Mouse (Mus musculus): ENCODE results near the gene Grb7. TPM values are rescaled to one million over a fixed set of nuclear protein-coding genes. Genes with fewer than 3 reads are reported as not detected.

Grb7 gene
- polyA plus RNA-seq, 1 experiment from 2014 or later: 66.9 TPM

- Histone ChIP-seq H3K4me2 (ENCODE audit: low read length) (peak overlapping the region; percentile 21), H3K27me3 (ENCODE audit: insufficient read depth, low read length) (no peaks in the 10 kb centered on the region), H3K9ac (ENCODE audit: low read depth, low read length) (peak overlapping the region; percentile 42; the same call in 1 of the 2 replicates), H3K4me1 (replicated peaks; ENCODE audit: insufficient read depth, low read length) (peaks cover 25% of the 10 kb centered on the region), H3K27ac (peak overlapping the region; percentile 89), H3K9me3 (replicated peaks; ENCODE audit: low read length) (no peaks in the 10 kb centered on the region), H3K4me3 (replicated peaks; ENCODE audit: low read depth, low read length) (no peak overlapping the region; the same call in 1 of the 2 replicates), H3K36me3 (ENCODE audit: insufficient read depth, low read length) (no peaks in the 10 kb centered on the region)
- no peak for TF ChIP-seq CTCF (IDR thresholded peaks at IDR 0.05; ENCODE audit: low read depth)
- peak; percentile 88 for DNase-seq (ENCODE audit: low spot score)
- 0% methylated on average over 10 of the region's 10 CpGs for WGBS
- ATAC-seq (replicated peaks; ENCODE audit: low FRiP score, low read depth): peak; percentile 63
Observed at GRCm38 (mm10) chr11:98409341-98409822, 36.8 kb upstream of the Grb7 start.

GRCm38 (mm10) chr11:98412273-98412796, 33.9 kb upstream of the Grb7 start, which contains the start of gene Erbb2:
Gene Erbb2 (plus strand): TSS chr11:98412470.
- 0% methylated on average over 46 of the region's 49 CpGs for WGBS
- H3K36me3 ChIP-seq (ENCODE audit: insufficient read depth, low read length): no peaks in the 10 kb centered on the region
- DNase-seq (ENCODE audit: low spot score): peak; percentile 93
- H3K9me3 ChIP-seq (replicated peaks; ENCODE audit: low read length): no peaks in the 10 kb centered on the region
- no peaks in the 10 kb centered on the region for H3K27me3 ChIP-seq (ENCODE audit: insufficient read depth, low read length)
- peak within 1 kb of the TSS; percentile 98 for H3K9ac ChIP-seq (ENCODE audit: low read depth, low read length)
- TF ChIP-seq CTCF (IDR thresholded peaks at IDR 0.05; ENCODE audit: low read depth): no peak
- ATAC-seq (replicated peaks; ENCODE audit: low FRiP score, low read depth): peak; percentile 71
- H3K4me3 ChIP-seq (replicated peaks; ENCODE audit: low read depth, low read length): peak within 1 kb of the TSS; percentile 99
- peak within 1 kb of the TSS; percentile 78 for H3K4me2 ChIP-seq (ENCODE audit: low read length)
- peaks cover 27% of the 10 kb centered on the region for H3K4me1 ChIP-seq (replicated peaks; ENCODE audit: insufficient read depth, low read length)
- H3K27ac ChIP-seq: peak within 1 kb of the TSS; percentile 98

- ATAC-seq (replicated peaks; ENCODE audit: low FRiP score, low read depth): peak; percentile 31
- Histone ChIP-seq H3K4me1 (replicated peaks; ENCODE audit: insufficient read depth, low read length) (peaks cover 27% of the 10 kb centered on the region), H3K9me3 (replicated peaks; ENCODE audit: low read length) (no peaks in the 10 kb centered on the region), H3K27ac (peak overlapping the region; percentile 98), H3K27me3 (ENCODE audit: insufficient read depth, low read length) (no peaks in the 10 kb centered on the region), H3K4me3 (replicated peaks; ENCODE audit: low read depth, low read length) (peak overlapping the region; percentile 99), H3K9ac (ENCODE audit: low read depth, low read length) (peak overlapping the region; percentile 98), H3K4me2 (ENCODE audit: low read length) (peak overlapping the region; percentile 78), H3K36me3 (ENCODE audit: insufficient read depth, low read length) (no peaks in the 10 kb centered on the region)
- peak; percentile 65 for DNase-seq (ENCODE audit: low spot score)
- under 1% methylated on average over 40 of the region's 40 CpGs for WGBS
- TF ChIP-seq CTCF (IDR thresholded peaks at IDR 0.05; ENCODE audit: low read depth): no peak
Observed at GRCm38 (mm10) chr11:98412797-98413301, 33.3 kb upstream of the Grb7 start.

- no peak for TF ChIP-seq CTCF (IDR thresholded peaks at IDR 0.05; ENCODE audit: low read depth)
- WGBS: 8% methylated on average over 7 of the region's 7 CpGs
- peak overlapping the region; percentile 78 for H3K4me2 ChIP-seq (ENCODE audit: low read length)
- H3K4me1 ChIP-seq (replicated peaks; ENCODE audit: insufficient read depth, low read length): peaks cover 31% of the 10 kb centered on the region
- no peaks in the 10 kb centered on the region for H3K36me3 ChIP-seq (ENCODE audit: insufficient read depth, low read length)
- no peaks in the 10 kb centered on the region for H3K9me3 ChIP-seq (replicated peaks; ENCODE audit: low read length)
- peak overlapping the region; percentile 98 for H3K9ac ChIP-seq (ENCODE audit: low read depth, low read length)
- no peaks in the 10 kb centered on the region for H3K27me3 ChIP-seq (ENCODE audit: insufficient read depth, low read length)
- ATAC-seq (replicated peaks; ENCODE audit: low FRiP score, low read depth) (no peak), DNase-seq (ENCODE audit: low spot score) (peak; percentile 46)
- peak overlapping the region; percentile 99 for H3K4me3 ChIP-seq (replicated peaks; ENCODE audit: low read depth, low read length)
- H3K27ac ChIP-seq: peak overlapping the region; percentile 98
Observed at GRCm38 (mm10) chr11:98413731-98414130, 32.5 kb upstream of the Grb7 start.

- 21% methylated on average over 2 of the region's 2 CpGs for WGBS
- no peak for TF ChIP-seq CTCF (IDR thresholded peaks at IDR 0.05; ENCODE audit: low read depth)
- Histone ChIP-seq H3K27ac (no peak overlapping the region), H3K4me1 (replicated peaks; ENCODE audit: insufficient read depth, low read length) (peaks cover 31% of the 10 kb centered on the region), H3K4me2 (ENCODE audit: low read length) (peak overlapping the region; percentile 78), H3K9me3 (replicated peaks; ENCODE audit: low read length) (no peaks in the 10 kb centered on the region), H3K27me3 (ENCODE audit: insufficient read depth, low read length) (no peaks in the 10 kb centered on the region), H3K9ac (ENCODE audit: low read depth, low read length) (peak overlapping the region; percentile 98; the same call in 1 of the 2 replicates), H3K36me3 (ENCODE audit: insufficient read depth, low read length) (0 out of 2 replicates have a peak, but pooled peaks cover under 1% of the 10 kb centered on the region), H3K4me3 (replicated peaks; ENCODE audit: low read depth, low read length) (peak overlapping the region; percentile 99)
- DNase-seq (ENCODE audit: low spot score): no peak
- no peak for ATAC-seq (replicated peaks; ENCODE audit: low FRiP score, low read depth)
Observed at GRCm38 (mm10) chr11:98414162-98414561, 32.0 kb upstream of the Grb7 start.

GRCm38 (mm10) chr11:98417074-98417473, 29.1 kb upstream of the Grb7 start:
- WGBS: 81% methylated on average over 1 of the region's 1 CpGs
- no peak overlapping the region for H3K9ac ChIP-seq (ENCODE audit: low read depth, low read length)
- TF ChIP-seq CTCF (IDR thresholded peaks at IDR 0.05; ENCODE audit: low read depth): no peak
- no peaks in the 10 kb centered on the region for H3K9me3 ChIP-seq (replicated peaks; ENCODE audit: low read length)
- no peak overlapping the region for H3K4me2 ChIP-seq (ENCODE audit: low read length)
- H3K36me3 ChIP-seq (ENCODE audit: insufficient read depth, low read length): peaks cover 5% of the 10 kb centered on the region; the same call in 1 of the 2 replicates
- no peak for ATAC-seq (replicated peaks; ENCODE audit: low FRiP score, low read depth)
- H3K4me3 ChIP-seq (replicated peaks; ENCODE audit: low read depth, low read length): no peak overlapping the region
- H3K27ac ChIP-seq: no peak overlapping the region
- DNase-seq (ENCODE audit: low spot score): no peak
- H3K27me3 ChIP-seq (ENCODE audit: insufficient read depth, low read length): no peaks in the 10 kb centered on the region
- H3K4me1 ChIP-seq (replicated peaks; ENCODE audit: insufficient read depth, low read length): peaks cover 22% of the 10 kb centered on the region

All from kidney, postnatal 0 days (tissue).